Mouse (Mus musculus) layer of hippocampus, adult 8-10 months (tissue): ENCODE results near the gene Rab44. TPM values are rescaled to one million over a fixed set of nuclear protein-coding genes. Genes with fewer than 3 reads are reported as not detected.
A peak's percentile ranks its signal among the peaks of the same experiment; 100 is the strongest.
"Not testable (repeated sequence)": the region's sequence is repeated elsewhere in the genome, so short reads cannot be mapped to it uniquely, and the experiment has no call there.

Experiments used
- DNase-seq, 2 experiments: peaks; one replicate each; pipeline ENCODE4 v3.0.0; 2022; ENCODE audit warnings: low spot score in 2 of 2
- total RNA-seq, 4 experiments: library from RNA; stranded (reverse); gene quantifications; 2 replicates each; pipeline ENCODE4 v1.2.4; 2022

The Rab44 gene
- total RNA-seq, 4 experiments from 2014 or later = 0.16 to 0.30 TPM; not detected in 2

- no peak for DNase-seq
Measured at GRCm38 (mm10) chr17:29090776-29091175, 23.2 kb upstream of the Rab44 start, which contains the start of gene Cdkn1a. Cdkn1a (plus strand) TSS chr17:29090976.

- no peak for DNase-seq
Measured at GRCm38 (mm10) chr17:29091348-29091944, 22.5 kb upstream of the Rab44 start.

GRCm38 (mm10) chr17:29092497-29092896 is 21.4 kb upstream of the Rab44 start:
- no peak for DNase-seq

GRCm38 (mm10) chr17:29093110-29093952 is 20.6 kb upstream of the Rab44 start:
- DNase-seq = peak; percentile 46 to 63

GRCm38 (mm10) chr17:29093961-29094309 is 20.0 kb upstream of the Rab44 start:
- DNase-seq = no peak

GRCm38 (mm10) chr17:29094310-29095181 is 19.4 kb upstream of the Rab44 start:
- peak in 1 of 2 experiments; percentile 33 for DNase-seq

GRCm38 (mm10) chr17:29095201-29095733 is 18.7 kb upstream of the Rab44 start:
- DNase-seq = peak; percentile 94 to 96

- no peak for DNase-seq
Measured at GRCm38 (mm10) chr17:29096245-29096644, 17.7 kb upstream of the Rab44 start.

- DNase-seq = no peak
Measured at GRCm38 (mm10) chr17:29096851-29097561, 16.9 kb upstream of the Rab44 start.

- no peak for DNase-seq
Measured at GRCm38 (mm10) chr17:29098291-29098690, 15.7 kb upstream of the Rab44 start.

- DNase-seq = no peak
Measured at GRCm38 (mm10) chr17:29099076-29099475, 14.9 kb upstream of the Rab44 start.

GRCm38 (mm10) chr17:29100627-29101026 is 13.3 kb upstream of the Rab44 start:
- no peak for DNase-seq

- not testable (repeated sequence) for DNase-seq
Measured at GRCm38 (mm10) chr17:29110356-29110755, 3.6 kb upstream of the Rab44 start.

GRCm38 (mm10) chr17:29111332-29111731 is 2.6 kb upstream of the Rab44 start:
- no peak for DNase-seq

- DNase-seq = no peak
Measured at GRCm38 (mm10) chr17:29116023-29116422, 2.1 kb downstream of the Rab44 start.

GRCm38 (mm10) chr17:29117006-29117648 is 3.2 kb downstream of the Rab44 start:
- DNase-seq = no peak

- no peak for DNase-seq
Measured at GRCm38 (mm10) chr17:29118057-29118456, 4.1 kb downstream of the Rab44 start.

- DNase-seq = no peak
Measured at GRCm38 (mm10) chr17:29120666-29121065, 6.7 kb downstream of the Rab44 start.

- DNase-seq = no peak
Measured at GRCm38 (mm10) chr17:29122817-29123216, 8.9 kb downstream of the Rab44 start.

GRCm38 (mm10) chr17:29123578-29124174 is 9.7 kb downstream of the Rab44 start:
- no peak for DNase-seq
